Mouse (Mus musculus) liver, embryonic 13.5 days (tissue): ENCODE measurements around the gene Emc9. TPM values are rescaled to one million over a fixed set of nuclear protein-coding genes. Genes with fewer than 3 reads are reported as not detected.

ENCODE experiments used
- ATAC-seq: fragments of 200-750 bp; cut with Nextera tagmentation; 2 replicates; pipeline ENCODE4 v1.8.0; 2017; ENCODE audit warnings: low read depth, mild to moderate bottlenecking, moderate number of reproducible peaks, moderate library complexity
- DNase-seq: peaks from one replicate; pipeline ENCODE4 v3.0.0; 2022
- H3K27ac ChIP-seq: fragments of 300-500 bp; sonication (generic); 2 replicates; pipeline ENCODE4 v1.5.1; 2015; ENCODE audit warnings: moderate library complexity, mild to moderate bottlenecking, inconsistent platforms
- H3K27me3 ChIP-seq: fragments of 300-500 bp; sonication (generic); 2 replicates; pipeline ENCODE4 v1.6.1; 2015; ENCODE audit warnings: mild to moderate bottlenecking, inconsistent platforms
- H3K36me3 ChIP-seq: fragments of 300-500 bp; sonication (generic); 2 replicates; pipeline ENCODE4 v1.6.1; 2015; ENCODE audit warnings: mild to moderate bottlenecking, inconsistent platforms
- H3K4me1 ChIP-seq: fragments of 300-500 bp; sonication (generic); replicated peaks from 2 replicates; pipeline ENCODE4 v1.6.1; 2015; ENCODE audit warnings: inconsistent platforms
- H3K4me2 ChIP-seq: fragments of 300-500 bp; sonication (generic); 2 replicates; pipeline ENCODE4 v1.6.1; 2015; ENCODE audit warnings: inconsistent platforms, mild to moderate bottlenecking, moderate library complexity
- H3K4me3 ChIP-seq: fragments of 300-500 bp; sonication (generic); replicated peaks from 2 replicates; pipeline ENCODE4 v1.5.1; 2015; ENCODE audit warnings: mild to moderate bottlenecking, inconsistent platforms
- H3K9ac ChIP-seq: fragments of 300-500 bp; sonication (generic); 2 replicates; pipeline ENCODE4 v1.6.1; 2015; ENCODE audit warnings: mild to moderate bottlenecking, inconsistent platforms
- H3K9me3 ChIP-seq: fragments of 300-500 bp; sonication (generic); replicated peaks from 2 replicates; pipeline ENCODE4 v1.6.1; 2016; ENCODE audit warnings: inconsistent platforms
- WGBS: fragments of 180-500 bp; shearing (Covaris S2); methylation state at CpG from one replicate; pipeline ENCODE4 v1.1.7; 2015; ENCODE audit not compliant: insufficient replicate concordance; 5-methylcytosine and 5-hydroxymethylcytosine counted together
- polyA plus RNA-seq: library from polyadenylated mRNA; unstranded; fragments of >200 nt; fragmentation: Nextera tagmentation; extraction: Ambion mirVana; gene quantifications from 2 replicates; pipeline ENCODE4 v1.2.1, GENCODE M21; 2015

Gene Emc9
- polyA plus RNA-seq, 1 experiment from 2014 or later: 35.8 TPM

DNA sequence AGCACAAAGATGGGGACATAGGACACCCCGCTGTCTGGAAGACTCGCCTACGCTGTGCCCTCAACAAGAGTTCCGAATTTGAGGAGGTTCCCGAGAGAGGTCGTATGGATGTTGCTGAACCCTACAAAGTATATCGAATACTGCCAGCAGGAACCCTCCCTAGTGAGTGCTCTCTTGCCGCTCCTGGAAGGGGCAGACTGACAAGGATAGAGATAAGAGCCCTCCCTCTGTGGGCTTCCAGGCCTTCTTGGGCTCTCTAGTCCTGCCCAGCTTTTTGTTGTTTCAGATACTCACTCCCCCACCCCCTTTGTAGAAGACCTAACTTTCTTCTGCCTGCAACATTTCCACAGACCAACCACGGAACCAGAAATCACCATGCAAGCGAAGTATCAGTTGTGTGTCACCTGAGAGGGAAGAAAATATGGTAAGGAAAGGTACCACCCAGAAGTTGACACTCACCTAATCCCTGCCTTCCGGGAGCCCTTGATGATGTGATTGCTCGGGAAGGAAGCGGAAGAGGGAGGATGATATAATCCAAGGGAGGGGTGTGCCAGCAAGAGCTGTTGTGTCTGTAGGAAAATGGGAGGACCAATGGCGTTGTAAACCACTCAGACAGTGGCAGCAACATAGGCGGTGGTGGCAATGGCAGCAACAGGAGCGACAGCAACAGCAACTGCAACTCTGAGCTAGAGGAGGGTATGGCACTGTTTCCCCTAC lies 20.8 kb upstream of the Emc9 start:
- Histone ChIP-seq H3K9ac (peak overlapping the region; percentile 78), H3K4me2 (peak overlapping the region; percentile 85), H3K9me3 (no peaks in the 10 kb centered on the region), H3K27ac (peak overlapping the region; percentile 77), H3K36me3 (peaks cover 86% of the 10 kb centered on the region), H3K4me1 (peaks cover 65% of the 10 kb centered on the region), H3K4me3 (peak overlapping the region; percentile 64), H3K27me3 (no peaks in the 10 kb centered on the region)
- 66% methylated on average over 16 of the region's 16 CpGs for WGBS
- DNase-seq (peak; percentile 31), ATAC-seq (peak; percentile 30)

DNA sequence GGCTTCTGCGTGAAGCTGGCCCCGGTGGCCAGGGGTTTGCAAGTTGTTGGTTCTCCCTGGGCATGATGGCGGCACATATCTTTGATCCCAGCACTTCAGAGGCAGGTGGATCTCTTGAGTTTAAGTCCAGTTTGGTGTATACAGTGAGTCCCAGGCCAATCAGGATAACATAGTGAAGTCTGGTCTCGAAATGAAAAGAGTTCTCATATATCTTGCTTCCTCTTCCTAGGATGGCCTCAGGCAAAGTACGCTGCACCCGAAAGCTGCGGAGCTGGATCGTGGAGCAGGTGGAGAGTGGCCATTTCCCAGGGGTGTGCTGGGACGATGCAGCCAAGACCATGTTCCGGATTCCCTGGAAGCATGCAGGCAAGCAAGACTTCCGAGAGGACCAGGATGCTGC lies 19.7 kb upstream of the Emc9 start:
- H3K27ac ChIP-seq: peak overlapping the region; percentile 90
- DNase-seq: no peak
- peak overlapping the region; percentile 64 for H3K4me3 ChIP-seq
- ATAC-seq: no peak
- H3K27me3 ChIP-seq: no peaks in the 10 kb centered on the region
- peaks cover 88% of the 10 kb centered on the region for H3K36me3 ChIP-seq
- H3K9me3 ChIP-seq: no peaks in the 10 kb centered on the region
- 85% methylated on average over 11 of the region's 11 CpGs for WGBS
- H3K9ac ChIP-seq: peak overlapping the region; percentile 78
- peak overlapping the region; percentile 85 for H3K4me2 ChIP-seq
- H3K4me1 ChIP-seq: peaks cover 65% of the 10 kb centered on the region

DNA sequence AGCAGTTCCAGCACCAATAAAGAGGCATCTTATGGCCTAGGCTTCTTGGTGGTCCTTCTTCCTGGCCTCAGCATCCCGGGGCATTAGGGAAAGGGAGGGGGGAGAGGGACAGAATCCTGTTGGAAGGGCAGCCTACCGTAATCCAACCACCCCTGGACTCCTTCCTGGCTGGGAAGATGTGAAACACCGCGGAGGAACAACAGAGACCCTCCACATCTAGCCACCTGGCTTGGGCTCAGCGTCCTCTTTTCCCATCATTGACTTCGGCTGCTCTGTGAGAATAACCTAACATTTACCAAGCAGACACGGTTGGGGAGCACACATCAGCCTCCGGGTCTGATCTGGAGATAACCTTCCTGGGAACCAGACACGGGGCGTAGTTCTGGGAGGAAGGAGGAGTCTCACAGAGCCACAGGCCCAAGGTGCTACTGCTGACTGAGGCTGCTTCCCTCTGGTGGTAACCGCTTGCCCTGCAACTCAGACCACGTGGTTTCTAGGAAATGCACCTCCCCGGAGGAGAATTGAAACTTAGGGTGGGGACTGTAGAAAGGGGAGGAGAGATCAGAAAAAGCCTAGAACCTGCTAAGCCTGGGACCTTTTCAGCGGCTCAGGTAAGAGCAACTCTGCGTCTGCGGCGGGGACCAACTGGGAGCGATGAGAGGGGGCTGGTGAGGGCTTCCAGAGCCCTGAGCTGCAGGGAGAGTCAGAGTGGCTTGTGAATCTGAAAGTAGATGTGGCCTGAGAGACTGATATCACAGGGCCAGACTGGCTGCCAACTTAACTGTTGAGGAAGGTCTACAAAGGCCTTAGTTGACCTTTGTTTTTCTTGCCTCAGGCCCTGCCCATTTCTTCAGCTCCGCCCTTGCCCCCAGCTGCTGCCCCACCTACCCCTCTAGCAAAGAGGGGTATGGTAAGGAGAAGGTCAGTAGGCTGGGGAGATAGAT lies 18.8 kb upstream of the Emc9 start:
- H3K9me3 ChIP-seq: no peaks in the 10 kb centered on the region
- peaks cover 65% of the 10 kb centered on the region for H3K4me1 ChIP-seq
- ATAC-seq (peak; percentile 93), DNase-seq (peak; percentile 94)
- H3K27ac ChIP-seq: peak overlapping the region; percentile 92
- peak overlapping the region; percentile 64 for H3K4me3 ChIP-seq
- peak overlapping the region; percentile 85 for H3K4me2 ChIP-seq
- peak overlapping the region; percentile 78 for H3K9ac ChIP-seq
- H3K27me3 ChIP-seq: no peaks in the 10 kb centered on the region
- 11% methylated on average over 19 of the region's 19 CpGs for WGBS
- peaks cover 88% of the 10 kb centered on the region for H3K36me3 ChIP-seq

DNA sequence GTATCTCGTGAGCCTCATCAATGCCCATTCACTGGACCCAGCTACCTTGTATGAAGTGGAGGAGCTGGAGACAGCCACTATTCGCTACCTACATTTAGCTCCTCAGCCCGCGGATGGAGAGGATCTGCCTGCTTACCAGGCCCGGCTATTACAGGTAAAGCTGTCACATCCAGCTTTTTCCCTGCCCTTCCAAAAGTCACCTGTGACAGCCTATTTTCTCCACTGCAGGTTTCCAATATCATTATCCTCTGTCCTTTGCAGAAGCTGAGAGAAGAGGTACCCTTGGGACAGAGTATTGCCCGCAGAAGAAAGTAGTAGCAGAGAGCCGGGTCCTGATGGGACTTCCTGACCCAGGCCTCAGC lies 18.1 kb upstream of the Emc9 start, which contains the start of gene Irf9:
TSS of gene Irf9 (plus strand) at position 301 of the 362 bp plus-strand sequence.
- Histone ChIP-seq H3K4me3 (peak within 1 kb of the TSS; percentile 64), H3K9ac (peak within 1 kb of the TSS; percentile 78), H3K4me2 (peak within 1 kb of the TSS; percentile 85), H3K9me3 (no peaks in the 10 kb centered on the region), H3K27ac (peak within 1 kb of the TSS; percentile 92), H3K27me3 (no peaks in the 10 kb centered on the region), H3K36me3 (peaks cover 88% of the 10 kb centered on the region), H3K4me1 (peaks cover 60% of the 10 kb centered on the region)
- DNase-seq (no peak), ATAC-seq (no peak)
- WGBS: 78% methylated on average over 7 of the region's 7 CpGs

GRCm38 (mm10) chr14:55598521-55599390 lies 13.7 kb upstream of the Emc9 start:
- no peak for DNase-seq
- Histone ChIP-seq H3K4me3 (no peak overlapping the region), H3K36me3 (peaks cover 96% of the 10 kb centered on the region), H3K27me3 (no peaks in the 10 kb centered on the region), H3K27ac (no peak overlapping the region), H3K9ac (no peak overlapping the region), H3K4me1 (peaks cover 22% of the 10 kb centered on the region), H3K9me3 (no peaks in the 10 kb centered on the region), H3K4me2 (no peak overlapping the region)
- ATAC-seq: no peak
- 89% methylated on average over 21 of the region's 21 CpGs for WGBS

GRCm38 (mm10) chr14:55596036-55596690 lies 11.1 kb upstream of the Emc9 start:
- Histone ChIP-seq H3K27ac (no peak overlapping the region), H3K4me3 (no peak overlapping the region), H3K4me2 (no peak overlapping the region), H3K9me3 (no peaks in the 10 kb centered on the region), H3K27me3 (no peaks in the 10 kb centered on the region), H3K4me1 (peaks cover 22% of the 10 kb centered on the region), H3K9ac (no peak overlapping the region), H3K36me3 (peaks cover 76% of the 10 kb centered on the region)
- ATAC-seq: no peak
- WGBS: 81% methylated on average over 13 of the region's 13 CpGs
- DNase-seq: no peak

- H3K27ac ChIP-seq: peak overlapping the region; percentile 99
- H3K4me1 ChIP-seq: peaks cover 51% of the 10 kb centered on the region
- no peak for ATAC-seq
- H3K4me3 ChIP-seq: peak overlapping the region; percentile 92
- peak overlapping the region; percentile 88 for H3K4me2 ChIP-seq
- H3K27me3 ChIP-seq: no peaks in the 10 kb centered on the region
- peak overlapping the region; percentile 95 for H3K9ac ChIP-seq
- H3K9me3 ChIP-seq: no peaks in the 10 kb centered on the region
- DNase-seq: no peak
- WGBS: 6% methylated on average over 16 of the region's 16 CpGs
- H3K36me3 ChIP-seq: peaks cover 61% of the 10 kb centered on the region
Measured at GRCm38 (mm10) chr14:55592226-55592625, 7.1 kb upstream of the Emc9 start.

DNA sequence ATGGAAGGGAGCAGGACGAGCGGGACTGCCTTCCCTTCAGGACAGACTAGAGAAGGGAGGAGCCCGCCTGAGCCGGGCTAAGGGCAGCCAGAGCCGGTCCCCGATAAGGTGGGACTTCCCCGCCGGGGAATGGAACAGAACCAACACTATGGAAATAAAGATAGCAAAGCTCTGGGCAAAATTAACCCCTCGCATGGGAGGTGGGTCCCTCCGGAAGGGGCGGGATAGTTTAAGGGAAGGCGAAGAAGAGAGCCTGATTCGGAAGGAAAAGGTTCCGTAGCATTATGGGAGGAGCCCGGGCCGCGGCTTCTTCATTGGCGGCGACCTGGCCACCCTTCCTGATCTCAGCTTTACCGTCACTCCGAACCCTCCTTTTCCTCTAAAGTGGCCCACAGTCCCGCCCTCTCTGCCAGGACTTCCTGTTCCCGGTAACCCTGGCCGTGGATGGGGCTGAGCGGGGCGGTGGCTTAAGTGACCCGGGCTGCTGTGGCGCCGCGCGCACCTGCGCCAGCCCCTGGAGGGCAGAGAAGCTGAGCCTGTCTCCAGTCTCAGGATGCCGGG lies 6.3 kb upstream of the Emc9 start, which contains the start of gene Rnf31:
TSS of gene Rnf31 (plus strand) at position 378 of the 561 bp plus-strand sequence.
- ATAC-seq (peak; percentile 90), DNase-seq (peak; percentile 95)
- H3K4me2 ChIP-seq: peak within 1 kb of the TSS; percentile 88
- under 1% methylated on average over 33 of the region's 33 CpGs for WGBS
- no peaks in the 10 kb centered on the region for H3K27me3 ChIP-seq
- peak within 1 kb of the TSS; percentile 95 for H3K9ac ChIP-seq
- H3K4me3 ChIP-seq: peak within 1 kb of the TSS; percentile 92
- peak within 1 kb of the TSS; percentile 99 for H3K27ac ChIP-seq
- H3K9me3 ChIP-seq: no peaks in the 10 kb centered on the region
- H3K4me1 ChIP-seq: peaks cover 59% of the 10 kb centered on the region
- H3K36me3 ChIP-seq: peaks cover 57% of the 10 kb centered on the region

DNA sequence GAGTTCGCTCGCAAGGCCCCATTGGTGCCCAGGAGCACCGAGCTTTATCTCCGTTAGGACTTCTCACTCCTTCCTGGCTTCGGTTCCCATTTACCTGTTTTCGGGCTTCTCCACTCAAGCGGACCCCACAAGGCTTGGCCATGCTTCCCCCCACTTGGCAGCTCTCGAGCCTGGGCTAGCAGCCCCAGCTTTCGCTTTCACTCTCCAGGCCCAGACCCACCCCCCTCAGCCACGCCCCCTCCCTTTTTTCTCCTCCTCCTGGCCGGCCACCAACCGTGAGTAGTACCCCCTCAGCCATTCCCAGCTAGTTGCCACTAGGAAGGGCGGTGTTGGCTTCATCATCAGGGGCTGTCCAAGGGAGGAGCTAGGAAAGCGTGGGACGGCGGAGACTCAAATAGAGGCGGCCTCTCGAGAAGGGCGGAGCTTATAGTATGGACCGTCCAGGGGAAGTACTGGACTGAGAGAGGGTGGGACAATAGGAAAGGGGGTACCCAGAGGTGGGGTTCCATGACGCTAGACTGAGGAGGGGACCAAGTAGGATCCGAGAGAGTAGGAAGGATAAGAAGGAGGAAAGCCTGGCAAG lies 5.7 kb upstream of the Emc9 start, which contains the start of gene Psme2:
TSS of gene Psme2 (minus strand) at position 366 of the 583 bp plus-strand sequence.
- no peaks in the 10 kb centered on the region for H3K27me3 ChIP-seq
- H3K4me1 ChIP-seq: peaks cover 65% of the 10 kb centered on the region
- peak within 1 kb of the TSS; percentile 92 for H3K4me3 ChIP-seq
- ATAC-seq: peak; percentile 86
- H3K36me3 ChIP-seq: peaks cover 51% of the 10 kb centered on the region
- peak within 1 kb of the TSS; percentile 88 for H3K4me2 ChIP-seq
- DNase-seq: peak; percentile 89
- under 1% methylated on average over 22 of the region's 22 CpGs for WGBS
- peak within 1 kb of the TSS; percentile 99 for H3K27ac ChIP-seq
- no peaks in the 10 kb centered on the region for H3K9me3 ChIP-seq
- peak within 1 kb of the TSS; percentile 95 for H3K9ac ChIP-seq
